Mouse (Mus musculus) ES-E14 (cell line): ENCODE measurements around the gene Gm43518.

Experiments used
- CHD2 ChIP-seq: IDR thresholded peaks from 2 replicates; pipeline ENCODE4 v1.6.1; 2014; ENCODE audit warnings: mild to moderate bottlenecking, low read depth, low read length, inconsistent platforms
- HCFC1 ChIP-seq: IDR thresholded peaks from 2 replicates; pipeline ENCODE4 v1.6.1; 2012; ENCODE audit warnings: low read length, inconsistent platforms, borderline replicate concordance; ENCODE audit not compliant: insufficient read depth
- MAFK ChIP-seq: IDR thresholded peaks from 2 replicates; pipeline ENCODE4 v1.6.1; 2014; ENCODE audit warnings: mild to moderate bottlenecking, low read depth, low read length, inconsistent platforms; ENCODE audit not compliant: insufficient read depth
- ZC3H11A ChIP-seq: IDR thresholded peaks from 2 replicates; pipeline ENCODE4 v1.6.1; 2012; ENCODE audit warnings: low read depth, mild to moderate bottlenecking, inconsistent platforms, low read length, borderline replicate concordance
- ZNF384 ChIP-seq: IDR thresholded peaks from 2 replicates; pipeline ENCODE4 v1.6.1; 2012; ENCODE audit warnings: low read depth, low read length, inconsistent platforms

- TF ChIP-seq MAFK (no peak), CHD2 (no peak), ZC3H11A (no peak), ZNF384 (no peak), HCFC1 (no peak)
Measured at GRCm38 (mm10) chr5:123974616-123975111, 47.4 kb downstream of the Gm43518 start.
